Mouse (Mus musculus) limb, embryonic 13.5 days (tissue): ENCODE measurements around the gene Knl1. TPM values are rescaled to one million over a fixed set of nuclear protein-coding genes. Genes with fewer than 3 reads are reported as not detected.
A peak's percentile ranks its signal among the peaks of the same experiment; 100 is the strongest.

Experiments
- ATAC-seq: fragments of 200-750 bp; cut with Nextera tagmentation; 2 replicates; pipeline ENCODE4 v1.8.0; 2017; ENCODE audit warnings: low read depth, moderate number of reproducible peaks, moderate TSS enrichment; ENCODE audit not compliant: low FRiP score
- H3K27ac ChIP-seq: fragments of 300-500 bp; sonication (generic); 2 replicates; pipeline ENCODE4 v1.5.1; 2015; ENCODE audit warnings: inconsistent platforms, mild to moderate bottlenecking, moderate library complexity
- H3K27me3 ChIP-seq: fragments of 300-500 bp; sonication (generic); 2 replicates; pipeline ENCODE4 v1.6.1; 2015; ENCODE audit warnings: mild to moderate bottlenecking, inconsistent platforms
- H3K36me3 ChIP-seq: fragments of 300-500 bp; sonication (generic); 2 replicates; pipeline ENCODE4 v1.6.1; 2015; ENCODE audit warnings: inconsistent platforms, mild to moderate bottlenecking, moderate library complexity
- H3K4me1 ChIP-seq: fragments of 300-500 bp; sonication (generic); 2 replicates; pipeline ENCODE4 v1.6.1; 2015; ENCODE audit warnings: inconsistent platforms
- H3K4me2 ChIP-seq: fragments of 300-500 bp; sonication (generic); replicated peaks from 2 replicates; pipeline ENCODE4 v1.6.1; 2015; ENCODE audit warnings: inconsistent platforms, mild to moderate bottlenecking, moderate library complexity
- H3K4me3 ChIP-seq: fragments of 300-500 bp; sonication (generic); 2 replicates; pipeline ENCODE4 v1.5.1; 2015; ENCODE audit warnings: moderate library complexity, mild to moderate bottlenecking, inconsistent platforms
- H3K9ac ChIP-seq: fragments of 300-500 bp; sonication (generic); 2 replicates; pipeline ENCODE4 v1.6.1; 2015; ENCODE audit warnings: mild to moderate bottlenecking, inconsistent platforms
- H3K9me3 ChIP-seq: fragments of 300-500 bp; sonication (generic); 2 replicates; pipeline ENCODE4 v1.6.1; 2016; ENCODE audit warnings: inconsistent platforms
- WGBS: fragments of 180-500 bp; shearing (Covaris S2); methylation state at CpG from one replicate; pipeline ENCODE4 v1.1.7; 2015; 5-methylcytosine and 5-hydroxymethylcytosine counted together
- polyA plus RNA-seq: library from polyadenylated mRNA; unstranded; fragments of >200 nt; fragmentation: Nextera tagmentation; extraction: Ambion mirVana; gene quantifications from 2 replicates; pipeline ENCODE4 v1.2.1, GENCODE M21; 2015

The Knl1 gene
- polyA plus RNA-seq, 1 experiment from 2014 or later: 54.7 TPM

DNA sequence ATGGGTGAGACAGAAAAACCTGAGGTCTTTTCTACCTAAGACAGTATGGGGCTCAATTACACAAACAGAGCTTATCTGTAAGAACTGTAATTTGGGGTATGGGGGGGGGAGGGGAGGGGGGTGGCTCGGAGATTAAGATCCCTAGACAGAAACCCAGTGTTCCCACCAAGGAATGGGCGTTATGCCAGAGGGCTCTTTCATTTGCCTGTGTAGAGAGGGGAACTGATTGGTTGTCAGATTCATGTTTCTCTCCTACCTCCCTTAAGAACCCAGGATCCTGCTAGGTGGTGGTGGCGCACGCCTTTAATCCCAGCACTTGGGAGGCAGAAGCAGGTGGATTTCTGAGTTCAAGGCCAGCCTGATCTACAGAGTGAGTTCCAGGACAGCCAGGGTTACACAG is 27.4 kb upstream of the Knl1 start:
- Histone ChIP-seq H3K9me3 (0 out of 2 replicates have a peak, but pooled peaks cover 4% of the 10 kb centered on the region), H3K4me2 (no peak overlapping the region), H3K27ac (peak overlapping the region; percentile 11; the same call in 1 of the 2 replicates), H3K36me3 (peaks cover 41% of the 10 kb centered on the region), H3K27me3 (no peaks in the 10 kb centered on the region), H3K9ac (0 out of 2 replicates have a peak overlapping the region, but pooled peaks have one; percentile 35), H3K4me3 (no peak overlapping the region), H3K4me1 (peaks cover 13% of the 10 kb centered on the region)
- no peak for ATAC-seq
- WGBS: 53% methylated on average over 4 of the region's 4 CpGs

DNA sequence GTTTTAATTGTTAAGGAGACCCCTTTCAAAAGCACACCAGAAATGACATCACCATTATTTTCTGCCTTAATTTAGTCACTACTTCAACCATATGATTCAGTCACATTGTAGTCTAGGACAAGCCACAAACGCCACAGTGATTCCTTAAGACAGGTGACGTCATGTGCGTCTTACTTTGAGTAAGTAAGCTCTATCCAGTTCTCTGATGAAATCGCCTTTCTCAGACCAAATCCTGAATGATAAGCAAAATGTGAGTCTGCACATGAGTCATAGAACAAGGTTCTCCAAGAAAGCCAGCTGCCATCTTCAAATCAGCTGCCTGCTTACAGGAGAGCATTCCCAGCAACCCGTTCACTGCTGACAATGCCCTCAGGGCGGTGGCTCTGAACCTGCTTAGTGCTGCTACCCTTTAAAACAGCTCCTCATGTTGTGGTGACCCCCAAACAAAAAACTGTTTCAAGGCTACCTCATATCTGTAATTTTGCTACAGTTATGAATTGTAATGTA is 23.7 kb upstream of the Knl1 start:
- peaks cover 42% of the 10 kb centered on the region for H3K36me3 ChIP-seq
- ATAC-seq: no peak
- WGBS: 94% methylated on average over 6 of the region's 6 CpGs

DNA sequence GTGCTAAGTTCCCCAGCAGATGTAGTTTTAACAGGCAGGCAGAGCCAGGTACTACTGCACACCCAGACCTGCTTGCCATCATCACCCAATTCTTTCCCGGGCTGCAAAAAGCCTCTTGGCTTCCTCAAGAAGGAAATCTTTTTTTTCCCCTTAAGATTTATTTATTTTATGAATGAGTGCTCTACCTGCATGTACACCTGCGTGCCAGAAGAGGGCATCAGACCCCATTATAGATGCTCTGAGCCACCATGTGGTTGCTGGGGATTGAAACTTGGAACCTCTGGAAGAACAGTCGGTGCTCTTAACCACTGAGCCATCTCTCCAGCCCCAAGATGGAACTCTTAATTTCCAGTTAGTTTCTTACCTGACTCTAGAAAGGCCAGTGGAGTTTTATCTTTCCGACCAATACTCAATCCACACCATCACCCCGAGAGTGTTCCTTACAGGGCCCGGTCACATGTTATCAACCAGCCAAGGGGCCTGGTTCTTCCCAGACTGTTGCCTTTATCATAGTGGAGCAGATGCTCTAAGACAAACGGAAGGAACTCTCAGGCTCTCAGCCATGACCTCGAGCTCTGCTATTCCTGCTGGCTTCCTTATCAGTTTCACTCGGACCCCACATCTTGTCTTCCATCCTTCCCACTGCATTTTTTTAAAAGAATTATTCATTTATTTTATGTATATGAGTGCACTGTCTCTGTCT is 22.2 kb upstream of the Knl1 start:
- no peak overlapping the region for H3K27ac ChIP-seq
- 74% methylated on average over 9 of the region's 9 CpGs for WGBS
- ATAC-seq: no peak
- no peaks in the 10 kb centered on the region for H3K27me3 ChIP-seq
- no peak overlapping the region for H3K9ac ChIP-seq
- no peak overlapping the region for H3K4me2 ChIP-seq
- no peak overlapping the region for H3K4me3 ChIP-seq
- H3K9me3 ChIP-seq: no peaks in the 10 kb centered on the region
- H3K36me3 ChIP-seq: peaks cover 34% of the 10 kb centered on the region
- peaks cover 13% of the 10 kb centered on the region for H3K4me1 ChIP-seq

More for the DNA sequence above, 23.7 kb upstream of the Knl1 start:
- Histone ChIP-seq H3K27ac (no peak overlapping the region), H3K9ac (no peak overlapping the region), H3K4me1 (peaks cover 17% of the 10 kb centered on the region), H3K27me3 (no peaks in the 10 kb centered on the region), H3K4me3 (no peak overlapping the region), H3K4me2 (no peak overlapping the region), H3K9me3 (no peaks in the 10 kb centered on the region)

DNA sequence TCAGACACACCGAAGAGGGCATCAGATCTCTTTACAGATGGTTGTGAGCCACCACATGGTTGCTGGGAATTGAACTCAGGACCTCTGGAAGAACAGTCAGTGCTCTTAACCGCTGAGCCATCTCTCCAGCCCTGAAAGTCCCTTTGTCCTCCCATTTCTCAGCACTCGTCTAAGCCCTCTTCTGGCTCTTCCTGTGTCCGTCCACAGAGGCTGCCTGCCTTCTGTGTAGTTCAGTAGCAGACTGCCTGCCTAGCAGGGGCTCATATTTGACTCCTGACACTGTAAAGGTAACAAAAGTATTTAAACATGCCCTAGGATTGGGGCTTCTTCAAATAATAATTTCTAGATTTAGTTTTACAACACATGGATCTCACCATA is 21.7 kb upstream of the Knl1 start:
- no peak overlapping the region for H3K9ac ChIP-seq
- H3K9me3 ChIP-seq: no peaks in the 10 kb centered on the region
- peaks cover 34% of the 10 kb centered on the region for H3K36me3 ChIP-seq
- ATAC-seq: no peak
- no peak overlapping the region for H3K4me2 ChIP-seq
- no peaks in the 10 kb centered on the region for H3K27me3 ChIP-seq
- H3K4me1 ChIP-seq: peaks cover 13% of the 10 kb centered on the region
- 79% methylated on average over 4 of the region's 4 CpGs for WGBS
- no peak overlapping the region for H3K27ac ChIP-seq
- H3K4me3 ChIP-seq: no peak overlapping the region

DNA sequence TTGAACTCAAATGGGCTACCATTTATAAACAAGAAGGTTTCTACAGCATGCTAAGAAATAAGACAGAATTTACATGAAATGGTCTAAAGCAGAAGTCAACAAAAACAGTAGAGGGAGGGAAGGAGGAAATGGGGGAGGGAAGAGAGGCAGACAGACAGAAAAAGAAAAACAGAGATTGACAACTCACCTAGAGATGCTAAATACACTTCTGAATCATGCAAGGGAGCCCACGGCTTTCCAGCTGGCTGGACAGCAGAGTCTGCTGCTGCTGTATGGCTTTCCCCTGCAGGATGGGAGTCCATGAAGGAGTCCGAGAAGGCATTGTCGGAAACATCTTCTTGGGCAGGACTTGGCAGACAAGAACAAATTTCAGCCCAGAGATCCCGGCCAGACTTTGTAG is 20.0 kb upstream of the Knl1 start:
- Histone ChIP-seq H3K27ac (no peak overlapping the region), H3K36me3 (peaks cover 22% of the 10 kb centered on the region), H3K27me3 (0 out of 2 replicates have a peak, but pooled peaks cover 4% of the 10 kb centered on the region), H3K9me3 (no peaks in the 10 kb centered on the region), H3K9ac (no peak overlapping the region), H3K4me1 (peaks cover 13% of the 10 kb centered on the region), H3K4me3 (no peak overlapping the region), H3K4me2 (no peak overlapping the region)
- no peak for ATAC-seq
- WGBS: 91% methylated on average over 4 of the region's 4 CpGs

DNA sequence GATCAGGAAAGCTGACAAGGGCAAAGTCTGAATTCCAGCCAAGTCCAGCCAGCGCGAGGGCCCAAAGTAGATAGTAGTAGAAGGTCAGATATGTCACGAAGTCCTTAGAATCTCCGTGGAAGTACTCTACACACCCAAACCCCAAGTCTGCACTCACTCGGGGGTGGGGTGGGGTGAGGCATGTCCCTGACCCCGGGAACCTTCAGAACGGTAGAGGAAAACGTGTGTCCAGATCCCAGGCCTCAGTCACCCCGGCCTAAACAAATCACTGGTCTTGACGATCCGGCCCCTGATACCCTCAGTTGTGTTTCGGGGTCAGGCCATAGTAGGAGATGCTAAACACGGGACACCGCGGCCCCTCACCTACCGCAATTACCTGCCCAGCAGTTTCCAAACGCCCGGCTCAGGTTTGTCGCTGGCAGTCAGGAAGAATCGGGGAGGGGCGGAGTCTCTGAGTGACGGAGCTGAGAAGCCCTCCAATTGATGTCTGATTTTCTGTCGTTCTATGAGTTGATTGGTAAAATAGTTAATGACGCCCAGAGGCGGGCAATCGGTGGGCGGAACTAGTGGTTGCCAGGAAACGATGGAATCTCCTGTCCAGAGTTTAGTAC is 17.9 kb upstream of the Knl1 start, which contains the start of gene Ccdc32:
Gene Ccdc32, minus strand, starts transcription at position 453 of the 611 bp plus-strand sequence.
- ATAC-seq: peak; percentile 96
- Histone ChIP-seq H3K4me1 (peaks cover 13% of the 10 kb centered on the region), H3K4me2 (peak within 1 kb of the TSS; percentile 88), H3K9ac (peak within 1 kb of the TSS; percentile 78), H3K36me3 (peaks cover 7% of the 10 kb centered on the region; the same call in 1 of the 2 replicates), H3K27ac (no peak within 1 kb of the TSS), H3K4me3 (peak within 1 kb of the TSS; percentile 71), H3K9me3 (no peaks in the 10 kb centered on the region), H3K27me3 (0 out of 2 replicates have a peak, but pooled peaks cover 4% of the 10 kb centered on the region)
- WGBS: under 1% methylated on average over 28 of the region's 28 CpGs

DNA sequence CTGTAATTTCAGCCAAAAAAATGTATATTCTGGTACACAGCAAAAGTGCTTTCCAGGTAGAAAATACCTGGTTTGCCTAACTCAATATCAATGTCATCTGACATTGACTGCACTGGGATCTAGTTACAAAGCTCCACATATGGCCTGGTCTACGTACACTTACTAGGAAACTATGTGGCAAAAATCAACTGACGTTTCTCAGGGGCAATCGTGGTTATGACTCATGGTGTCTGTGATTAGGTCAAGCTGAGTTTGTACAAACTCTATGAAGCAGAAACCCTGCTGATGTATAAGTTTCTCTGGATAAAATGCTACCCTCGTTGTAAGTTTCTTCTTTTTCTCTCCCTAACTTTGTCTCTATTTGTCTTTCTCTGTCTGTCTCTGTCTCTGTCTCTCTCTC is 14.7 kb upstream of the Knl1 start:
- Histone ChIP-seq H3K4me2 (no peak overlapping the region), H3K27me3 (0 out of 2 replicates have a peak, but pooled peaks cover 4% of the 10 kb centered on the region), H3K9me3 (no peaks in the 10 kb centered on the region), H3K4me3 (no peak overlapping the region), H3K9ac (no peak overlapping the region), H3K36me3 (peaks cover 6% of the 10 kb centered on the region), H3K4me1 (peaks cover 20% of the 10 kb centered on the region), H3K27ac (no peak overlapping the region)
- 64% methylated on average over 4 of the region's 4 CpGs for WGBS
- ATAC-seq: no peak

DNA sequence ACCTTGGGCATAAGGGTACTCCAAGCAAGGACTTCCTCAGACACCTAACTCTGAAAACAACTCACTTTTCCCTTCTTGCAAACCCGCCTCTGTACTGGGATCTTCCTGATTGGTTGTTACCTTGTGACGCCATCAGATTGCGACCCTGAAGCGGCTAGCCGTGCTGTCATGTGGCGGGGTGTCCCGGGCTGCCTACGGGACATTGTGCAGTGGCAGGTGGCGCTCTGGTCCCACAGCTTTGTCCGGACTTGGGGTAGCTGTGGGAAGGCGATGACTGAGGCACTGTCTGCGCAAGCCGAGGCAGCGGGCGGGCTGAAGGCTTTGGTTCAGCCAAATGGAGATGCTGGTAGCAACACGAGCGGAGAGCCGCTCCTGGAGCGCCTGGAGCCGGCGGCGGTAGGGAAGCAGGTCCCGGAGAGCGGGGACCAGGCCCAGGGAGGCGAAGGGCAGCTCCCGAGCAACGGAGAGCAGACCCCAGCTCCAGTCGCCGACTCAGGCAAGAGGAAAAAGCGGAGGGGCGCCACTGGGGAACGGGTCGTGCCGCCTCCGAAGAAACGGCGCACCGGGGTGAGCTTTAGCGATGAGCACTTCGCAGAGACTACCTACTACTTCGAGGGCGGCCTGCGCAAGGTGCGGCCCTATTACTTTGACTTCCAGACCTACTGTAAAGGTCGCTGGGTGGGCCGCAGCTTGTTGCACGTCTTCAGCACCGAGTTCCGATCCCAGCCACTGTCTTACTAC is 12.1 kb upstream of the Knl1 start, which contains the start of gene Rpusd2:
Gene Rpusd2, plus strand, starts transcription at position 135 of the 741 bp plus-strand sequence.
- Histone ChIP-seq H3K4me3 (peak within 1 kb of the TSS; percentile 94), H3K27ac (peak within 1 kb of the TSS; percentile 74), H3K9me3 (no peaks in the 10 kb centered on the region), H3K36me3 (peaks cover 27% of the 10 kb centered on the region), H3K4me2 (peak within 1 kb of the TSS; percentile 82), H3K4me1 (peaks cover 7% of the 10 kb centered on the region), H3K9ac (peak within 1 kb of the TSS; percentile 90), H3K27me3 (0 out of 2 replicates have a peak, but pooled peaks cover 4% of the 10 kb centered on the region)
- under 1% methylated on average over 49 of the region's 49 CpGs for WGBS
- ATAC-seq: peak; percentile 96

DNA sequence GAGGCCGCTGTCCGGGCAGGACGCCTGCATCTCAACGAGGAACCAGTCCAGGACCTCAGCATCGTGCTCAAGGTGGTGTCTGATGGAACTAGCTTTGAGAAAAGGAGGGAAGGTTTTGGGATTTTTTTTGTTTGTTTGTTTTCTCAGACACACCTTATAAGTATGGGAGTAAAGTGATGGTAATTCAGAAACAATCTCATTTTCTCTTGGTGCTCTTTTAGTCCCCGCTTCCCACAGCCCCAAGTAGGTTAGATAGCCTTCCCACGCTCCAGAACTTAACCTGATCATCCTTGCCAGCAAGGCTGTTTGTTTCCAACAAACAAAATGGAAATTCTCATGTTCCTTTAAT is 11.5 kb upstream of the Knl1 start:
- H3K9me3 ChIP-seq: no peaks in the 10 kb centered on the region
- 0 out of 2 replicates have a peak, but pooled peaks cover 4% of the 10 kb centered on the region for H3K27me3 ChIP-seq
- H3K9ac ChIP-seq: peak overlapping the region; percentile 90
- peak overlapping the region; percentile 82 for H3K4me2 ChIP-seq
- peaks cover 31% of the 10 kb centered on the region for H3K36me3 ChIP-seq
- WGBS: 11% methylated on average over 7 of the region's 7 CpGs
- peaks cover 7% of the 10 kb centered on the region for H3K4me1 ChIP-seq
- ATAC-seq: no peak
- peak overlapping the region; percentile 94 for H3K4me3 ChIP-seq
- peak overlapping the region; percentile 74 for H3K27ac ChIP-seq

DNA sequence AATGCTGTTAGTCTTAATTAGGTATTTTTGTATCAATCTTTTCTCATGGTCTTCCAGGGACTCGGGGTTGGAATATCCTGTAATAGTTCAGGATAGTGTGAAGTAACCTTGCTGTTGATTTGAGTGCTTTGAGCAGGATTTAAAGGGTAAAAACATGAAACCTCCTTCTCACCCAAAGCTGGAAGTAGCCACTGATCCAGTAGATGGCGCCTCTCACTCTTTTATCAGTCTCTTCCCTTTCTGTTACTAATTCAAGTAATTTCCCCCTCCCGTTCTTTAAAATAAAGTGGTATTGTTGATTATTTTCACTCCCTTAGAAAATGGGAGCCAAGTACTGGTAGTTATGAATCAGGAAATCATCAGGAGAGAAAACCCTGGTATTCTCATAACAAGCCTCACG is 6.0 kb upstream of the Knl1 start:
- Histone ChIP-seq H3K4me3 (no peak overlapping the region), H3K4me1 (peaks cover 1% of the 10 kb centered on the region), H3K27me3 (no peaks in the 10 kb centered on the region), H3K4me2 (no peak overlapping the region), H3K9me3 (no peaks in the 10 kb centered on the region), H3K27ac (no peak overlapping the region), H3K9ac (0 out of 2 replicates have a peak overlapping the region, but pooled peaks have one; percentile 5), H3K36me3 (peaks cover 43% of the 10 kb centered on the region)
- no peak for ATAC-seq
- 44% methylated on average over 4 of the region's 4 CpGs for WGBS

DNA sequence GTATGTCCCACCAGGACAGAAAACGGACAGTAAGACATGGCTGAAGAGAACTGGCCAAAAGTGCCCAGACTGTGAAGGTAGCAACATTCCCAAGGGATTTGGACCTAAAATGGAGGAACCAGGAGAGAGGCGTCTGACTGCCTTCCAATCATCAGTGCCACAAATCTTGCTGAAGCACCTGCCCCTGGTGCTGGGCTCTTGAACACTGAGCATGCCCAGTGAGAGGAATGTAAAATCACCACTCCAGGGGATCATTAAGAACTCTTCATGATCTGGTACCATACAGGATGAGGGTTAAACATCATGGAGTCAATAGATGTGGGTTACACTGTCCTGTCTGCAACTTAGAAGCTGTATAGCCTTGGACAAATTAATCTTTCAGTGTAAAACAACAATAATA is 1.8 kb upstream of the Knl1 start:
- no peaks in the 10 kb centered on the region for H3K27me3 ChIP-seq
- no peaks in the 10 kb centered on the region for H3K9me3 ChIP-seq
- H3K36me3 ChIP-seq: peaks cover 13% of the 10 kb centered on the region
- no peak overlapping the region for H3K9ac ChIP-seq
- 68% methylated on average over 2 of the region's 2 CpGs for WGBS
- no peak overlapping the region for H3K27ac ChIP-seq
- no peak for ATAC-seq
- no peak overlapping the region for H3K4me2 ChIP-seq
- peaks cover 9% of the 10 kb centered on the region for H3K4me1 ChIP-seq
- H3K4me3 ChIP-seq: no peak overlapping the region

DNA sequence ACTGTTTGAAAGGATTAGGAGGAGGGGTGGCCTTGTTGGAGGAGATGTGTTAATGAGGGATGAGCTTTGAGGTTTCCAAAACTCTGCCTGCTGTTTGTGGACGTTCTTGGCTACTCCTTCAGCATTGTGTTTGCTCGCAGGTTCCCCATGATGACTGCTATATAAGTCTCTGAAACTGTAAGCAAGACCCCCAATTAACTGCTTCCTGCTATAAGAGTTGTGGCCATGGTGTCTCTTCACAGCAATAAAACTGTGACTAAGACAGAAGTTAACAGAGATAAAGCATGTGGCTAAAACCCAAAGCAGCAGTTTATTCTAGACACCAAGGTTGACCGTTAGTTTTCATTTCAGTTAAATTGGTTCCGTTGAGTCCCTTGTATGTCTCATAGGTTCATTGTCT is 930 bp downstream of the Knl1 start:
- 18% methylated on average over 4 of the region's 4 CpGs for WGBS
- H3K9me3 ChIP-seq: no peaks in the 10 kb centered on the region
- H3K27ac ChIP-seq: no peak overlapping the region; the same call in 1 of the 2 replicates
- peak overlapping the region; percentile 78 for H3K9ac ChIP-seq
- H3K4me1 ChIP-seq: peaks cover 9% of the 10 kb centered on the region
- peak overlapping the region; percentile 87 for H3K4me3 ChIP-seq
- H3K4me2 ChIP-seq: peak overlapping the region; percentile 61
- no peak for ATAC-seq
- H3K27me3 ChIP-seq: no peaks in the 10 kb centered on the region
- H3K36me3 ChIP-seq: no peaks in the 10 kb centered on the region
